Mouse (Mus musculus) gastrocnemius, adult 2 months (tissue): Measurements from ENCODE around the gene Lctl. TPM values are rescaled to one million over a fixed set of nuclear protein-coding genes. Genes with fewer than 3 reads are reported as not detected.
"Not testable (repeated sequence)": the region's sequence is repeated elsewhere in the genome, so short reads cannot be mapped to it uniquely, and the experiment has no call there.

Experiments used
- DNase-seq: peaks from one replicate; pipeline ENCODE4 v3.0.0; 2022
- H3K27ac ChIP-seq: fragments of 200-600 bp; 2 replicates; pipeline ENCODE4 v1.8.1; 2022; ENCODE audit warnings: mild to moderate bottlenecking
- H3K4me3 ChIP-seq: fragments of 200-600 bp; 2 replicates; pipeline ENCODE4 v1.8.1; 2022; ENCODE audit warnings: mild to moderate bottlenecking, moderate library complexity
- CTCF ChIP-seq: fragments of 200-600 bp; IDR thresholded peaks from 2 replicates; pipeline ENCODE4 v1.8.1; 2022; ENCODE audit warnings: antibody characterized with exemption, mild to moderate bottlenecking, moderate library complexity
- intact Hi-C: fragments of 180-260 bp; cut with DNase I; formaldehyde crosslinking; loops from one replicate; pipeline ENCODE4 v1.15.1; 2025
- total RNA-seq, 2 experiments: library from RNA; stranded (reverse); gene quantifications; 2 replicates each; pipeline ENCODE4 v1.2.3; 2021

The Lctl gene
- total RNA-seq, 2 experiments from 2014 or later: 0.28 TPM; not detected in 1

GRCm38 (mm10) chr9:64087461-64088235 lies 29.3 kb upstream of the Lctl start:
- intact Hi-C loops: loop anchor here (1.0 kb wide), 3 partner anchors 64 to 169 kb away; no protein-coding TSS in a partner anchor
- no peak overlapping the region for H3K27ac ChIP-seq
- peak; percentile 96 for TF ChIP-seq CTCF

GRCm38 (mm10) chr9:64088346-64088745 lies 28.6 kb upstream of the Lctl start:
- DNase-seq: no peak
- intact Hi-C loops: no loop called here
- Histone ChIP-seq H3K4me3 (no peak overlapping the region), H3K27ac (peak overlapping the region; percentile 68; the same call in 1 of the 2 replicates)
- no peak for TF ChIP-seq CTCF

More at GRCm38 (mm10) chr9:64087461-64088235, 29.3 kb upstream of the Lctl start:
- H3K4me3 ChIP-seq: no peak overlapping the region
- peak; percentile 69 for DNase-seq

- no peak overlapping the region for H3K4me3 ChIP-seq
- TF ChIP-seq CTCF: no peak
- peak overlapping the region; percentile 68 for H3K27ac ChIP-seq
- DNase-seq: peak; percentile 47
- intact Hi-C loops: no loop called here
Measured at GRCm38 (mm10) chr9:64089004-64089403, 27.9 kb upstream of the Lctl start.

- TF ChIP-seq CTCF: no peak
- no peak for DNase-seq
- H3K27ac ChIP-seq: 0 out of 2 replicates have a peak overlapping the region, but pooled peaks have one; percentile 2
Measured at GRCm38 (mm10) chr9:64094083-64094482, 22.9 kb upstream of the Lctl start.

GRCm38 (mm10) chr9:64098282-64098681 lies 18.7 kb upstream of the Lctl start:
- intact Hi-C loops: no loop called here
- no peak for DNase-seq
- peak; percentile 40 for TF ChIP-seq CTCF
- H3K4me3 ChIP-seq: no peak overlapping the region
- H3K27ac ChIP-seq: no peak overlapping the region

More at GRCm38 (mm10) chr9:64094083-64094482, 22.9 kb upstream of the Lctl start:
- intact Hi-C loops: no loop called here
- H3K4me3 ChIP-seq: no peak overlapping the region

GRCm38 (mm10) chr9:64100442-64100841 lies 16.5 kb upstream of the Lctl start:
- intact Hi-C loops: loop anchor here (1.0 kb wide), 1 partner anchor 184 kb away; no protein-coding TSS in a partner anchor
- peak; percentile 95 for TF ChIP-seq CTCF
- no peak overlapping the region for H3K27ac ChIP-seq
- H3K4me3 ChIP-seq: no peak overlapping the region
- DNase-seq: peak; percentile 84

- DNase-seq: peak; percentile 31
- H3K4me3 ChIP-seq: no peak overlapping the region
- no peak for TF ChIP-seq CTCF
- intact Hi-C loops: no loop called here
- H3K27ac ChIP-seq: peak overlapping the region; percentile 40; the same call in 1 of the 2 replicates
Measured at GRCm38 (mm10) chr9:64105301-64105700, 11.6 kb upstream of the Lctl start.

- H3K4me3 ChIP-seq: no peak overlapping the region
- no peak for DNase-seq
- intact Hi-C loops: no loop called here
- H3K27ac ChIP-seq: no peak overlapping the region
- TF ChIP-seq CTCF: no peak
Measured at GRCm38 (mm10) chr9:64110502-64110901, 6.4 kb upstream of the Lctl start.

GRCm38 (mm10) chr9:64114646-64115045 lies 2.3 kb upstream of the Lctl start:
- Histone ChIP-seq H3K4me3 (no peak overlapping the region), H3K27ac (no peak overlapping the region)
- intact Hi-C loops: no loop called here
- TF ChIP-seq CTCF: no peak
- no peak for DNase-seq

GRCm38 (mm10) chr9:64115756-64116155 lies 1.2 kb upstream of the Lctl start:
- Histone ChIP-seq H3K4me3 (no peak overlapping the region), H3K27ac (no peak overlapping the region)
- TF ChIP-seq CTCF: no peak
- intact Hi-C loops: no loop called here
- no peak for DNase-seq

- peak; percentile 79 for DNase-seq
- intact Hi-C loops: loop anchor here (1.0 kb wide), 1 partner anchor 133 kb away; the partner anchor contains the start of gene Map2k1
- H3K27ac ChIP-seq: no peak overlapping the region
- H3K4me3 ChIP-seq: no peak overlapping the region
- peak; percentile 87 for TF ChIP-seq CTCF
Measured at GRCm38 (mm10) chr9:64119898-64120297, 3.0 kb downstream of the Lctl start.

- intact Hi-C loops: loop anchor here (1.0 kb wide), 1 partner anchor 133 kb away; the partner anchor contains the start of gene Map2k1
- peak; percentile 59 for DNase-seq
- no peak overlapping the region for H3K4me3 ChIP-seq
- no peak overlapping the region for H3K27ac ChIP-seq
- no peak for TF ChIP-seq CTCF
Measured at GRCm38 (mm10) chr9:64120584-64121277, 3.8 kb downstream of the Lctl start.

GRCm38 (mm10) chr9:64122601-64123000 lies 5.7 kb downstream of the Lctl start:
- intact Hi-C loops: no loop called here
- Histone ChIP-seq H3K4me3 (no peak overlapping the region), H3K27ac (no peak overlapping the region)
- DNase-seq: no peak
- TF ChIP-seq CTCF: no peak

- DNase-seq, intact Hi-C loops, H3K4me3 ChIP-seq: not testable (repeated sequence)
- H3K27ac ChIP-seq: peak overlapping the region; percentile 40; the same call in 1 of the 2 replicates
Measured at GRCm38 (mm10) chr9:64124846-64125245, 7.9 kb downstream of the Lctl start.
